Mouse (Mus musculus) spleen, postnatal 36 days (tissue): Measurements from ENCODE around the gene Ablim2.

ENCODE experiments used
- DNase-seq, 2 experiments: peaks; one replicate each; pipeline ENCODE4 v3.0.0; 2022; ENCODE audit warnings: low spot score in 2 of 2, mixed read lengths in 1 of 2

Ablim2 gene

DNA sequence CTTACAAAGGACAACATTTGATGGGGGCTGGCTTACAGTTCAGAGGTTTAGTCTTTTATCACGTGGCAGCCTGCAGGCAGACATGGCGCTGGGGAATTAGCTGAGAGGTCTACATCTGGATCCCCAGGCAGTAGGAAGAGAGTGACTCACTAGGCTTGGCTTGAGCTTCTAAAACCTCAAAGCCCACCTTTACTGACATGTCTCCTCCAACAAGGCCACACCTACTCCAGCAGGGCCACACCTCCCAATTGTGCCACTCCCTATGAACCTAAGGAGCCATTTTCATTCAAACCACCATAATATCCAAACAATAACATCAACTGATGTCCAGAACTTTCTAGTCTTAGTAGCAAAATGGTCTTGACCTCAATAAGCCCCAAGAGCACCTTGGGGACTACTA is 12.6 kb downstream of the Ablim2 start:
- DNase-seq = no peak

DNA sequence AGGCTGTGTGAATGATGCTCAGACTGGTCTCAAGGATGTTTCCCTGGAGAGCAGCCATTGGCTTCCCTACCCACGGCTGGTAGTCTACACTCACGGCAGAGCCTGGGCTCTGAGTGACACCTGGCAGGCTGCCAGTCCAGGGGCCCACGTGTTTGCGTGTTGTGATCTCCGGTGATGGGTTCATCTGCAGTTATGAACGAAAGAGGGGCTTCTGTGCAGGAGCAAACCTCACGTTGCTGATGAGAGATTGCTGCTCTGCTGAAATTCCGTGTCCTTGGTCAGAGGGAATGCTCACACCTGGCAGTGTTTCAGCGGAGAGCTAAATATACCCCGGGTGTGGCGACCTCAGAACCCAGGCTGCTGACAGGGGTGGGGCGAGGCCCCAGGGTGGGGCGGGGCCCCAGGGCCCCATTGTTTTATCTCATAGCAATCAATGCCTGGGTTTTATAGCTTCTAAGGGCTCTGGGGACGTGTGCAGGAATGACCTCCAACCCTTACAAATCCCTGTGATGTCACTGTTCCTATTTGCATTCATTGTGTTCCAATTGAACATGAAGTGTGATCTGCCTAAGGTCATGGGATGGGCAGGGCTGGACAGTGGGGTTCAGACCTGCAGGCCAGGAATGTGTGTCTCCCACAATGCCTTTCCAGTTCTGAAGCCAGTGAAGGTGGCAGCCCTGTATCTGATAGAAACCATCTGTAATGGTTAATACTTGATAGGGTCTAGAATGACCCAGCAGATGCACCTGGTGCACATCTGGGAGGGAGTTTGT is 13.4 kb downstream of the Ablim2 start:
- no peak for DNase-seq

DNA sequence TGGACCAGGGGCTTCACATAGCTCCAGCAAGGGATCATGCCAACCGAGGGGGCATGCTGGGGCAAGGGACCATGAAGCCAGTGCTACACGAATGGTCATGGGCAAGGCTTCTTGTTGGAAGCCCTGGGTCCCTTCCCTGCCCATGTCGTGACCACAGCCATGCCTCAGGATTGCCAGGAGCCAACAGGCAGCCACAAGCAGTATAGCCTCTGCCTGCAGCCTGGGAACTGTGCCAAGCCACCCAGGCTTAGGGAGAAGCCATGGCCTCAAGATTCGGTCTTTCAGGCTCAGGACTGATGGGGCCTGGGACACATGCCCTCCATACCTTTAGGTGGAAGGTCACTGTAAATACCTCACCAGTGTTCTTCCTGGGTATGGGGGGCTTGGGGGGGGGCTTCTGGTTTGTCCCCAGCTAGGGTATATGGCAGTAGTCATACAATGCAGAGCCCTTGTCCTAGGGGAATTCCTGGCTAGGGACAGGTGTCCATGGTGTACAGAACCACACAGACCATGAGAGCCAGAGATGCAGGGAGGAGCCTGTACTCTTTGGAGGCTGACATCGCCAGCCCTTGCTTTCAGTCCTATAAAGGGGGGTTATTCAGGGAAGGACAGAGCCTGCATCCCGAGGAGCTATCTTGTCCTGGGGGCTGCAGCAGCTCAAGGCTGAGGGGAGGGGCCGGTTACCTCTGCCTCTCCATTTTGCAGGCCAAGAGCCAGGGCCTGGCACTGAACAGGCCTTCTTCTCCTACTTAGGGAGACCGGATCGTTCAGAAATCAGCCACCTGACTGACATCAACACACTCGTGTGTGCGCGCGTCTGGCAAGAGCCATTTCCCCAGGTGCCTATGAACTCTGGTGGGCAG is 15.8 kb downstream of the Ablim2 start:
- no peak for DNase-seq

DNA sequence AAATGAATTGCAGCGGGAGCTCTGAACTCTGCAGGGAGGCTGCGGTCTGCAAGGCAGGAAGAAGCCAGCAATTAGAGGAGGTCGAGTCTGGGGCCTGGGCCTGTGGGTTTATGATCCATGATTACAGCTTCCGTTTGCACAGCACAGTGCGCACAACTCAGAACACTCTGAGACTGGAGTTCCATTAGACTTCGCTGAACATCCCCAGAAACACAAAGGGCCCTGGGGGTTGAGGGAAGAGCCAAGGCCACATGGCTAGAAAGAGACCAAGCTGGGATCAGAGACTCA is 16.4 kb downstream of the Ablim2 start:
- DNase-seq = no peak

DNA sequence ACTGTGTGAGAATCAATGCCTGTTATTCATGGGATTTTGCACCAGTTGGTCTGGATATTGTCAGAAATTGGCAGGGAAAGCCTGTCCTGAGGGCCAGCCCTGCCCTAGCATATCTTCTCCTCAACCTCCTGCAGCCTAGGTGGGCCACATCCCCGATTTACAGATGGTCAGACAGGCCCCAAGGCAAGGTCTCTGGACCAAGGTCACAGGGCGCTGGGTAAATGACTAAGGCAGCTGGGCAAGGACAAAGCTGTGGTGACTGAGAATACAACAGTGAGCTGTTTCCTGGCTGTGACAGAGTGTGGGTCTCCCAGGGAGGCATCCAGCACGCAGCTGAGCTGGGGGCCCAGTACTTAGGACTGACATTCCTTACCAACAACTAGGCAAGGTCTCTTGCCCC is 23.4 kb downstream of the Ablim2 start:
- no peak for DNase-seq

DNA sequence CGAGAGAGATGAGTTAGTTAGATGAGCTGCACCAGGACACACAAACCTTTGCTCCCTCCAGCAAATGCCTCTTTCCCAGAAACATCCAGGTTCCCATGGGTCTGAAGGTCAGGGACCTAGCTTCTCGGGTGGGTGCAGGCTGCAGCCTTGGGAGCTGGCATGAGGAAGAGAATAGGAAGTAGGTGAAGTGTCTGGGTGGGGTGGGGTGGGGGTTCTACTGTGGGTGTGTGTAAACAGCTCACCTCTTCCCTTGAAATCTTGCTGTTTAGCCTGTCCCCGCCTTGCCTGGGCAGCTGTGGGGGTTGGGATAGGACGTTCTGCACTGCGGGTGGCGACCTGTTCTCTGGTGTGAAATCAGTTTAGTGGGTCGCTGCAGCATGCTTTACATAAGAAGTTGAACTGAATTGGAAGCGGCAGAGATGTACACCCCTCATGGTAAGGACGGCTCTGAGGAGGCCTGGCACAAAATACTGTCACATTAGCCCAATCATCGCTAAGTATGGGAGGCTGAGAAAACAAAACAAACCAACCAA is 25.0 kb downstream of the Ablim2 start:
- DNase-seq = no peak

DNA sequence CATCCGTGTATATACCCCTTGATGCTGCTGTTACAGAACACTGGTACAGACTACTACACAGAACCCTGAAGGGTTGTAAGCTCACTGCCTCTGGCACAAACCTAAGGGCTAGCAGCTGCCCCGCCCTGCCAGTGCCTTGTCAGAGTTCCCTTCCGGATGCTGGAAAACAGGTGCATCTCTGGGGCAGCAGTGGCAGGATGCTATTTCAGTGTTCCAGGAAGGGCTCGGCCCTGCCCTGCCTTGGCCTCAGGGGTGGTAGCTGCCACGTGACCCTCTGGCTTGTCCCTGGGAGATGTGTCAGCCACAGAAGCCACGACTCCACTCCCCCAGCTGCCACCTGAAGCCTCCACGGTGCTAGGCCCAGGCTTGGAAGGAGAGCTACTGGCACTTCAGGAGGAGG is 28.2 kb downstream of the Ablim2 start:
- no peak for DNase-seq

DNA sequence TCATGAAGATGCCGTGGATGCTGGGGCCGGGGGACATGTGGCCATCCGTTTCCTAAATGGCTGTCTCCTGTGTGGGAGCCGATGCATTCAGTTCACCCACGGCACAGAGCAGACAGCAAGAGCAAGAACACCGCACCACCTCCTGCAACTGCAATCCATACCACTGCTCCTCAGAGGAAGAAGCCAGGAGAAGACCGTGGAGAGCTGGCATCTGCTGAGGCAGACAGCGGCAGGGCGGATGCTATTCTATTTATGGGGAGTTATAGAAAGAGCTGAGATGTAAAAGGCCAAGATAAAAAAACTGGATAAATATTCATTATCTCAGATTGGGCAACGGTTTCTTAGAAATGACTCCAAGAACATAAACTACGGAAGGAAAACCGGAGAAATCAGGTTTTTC is 30.2 kb downstream of the Ablim2 start:
- no peak for DNase-seq

DNA sequence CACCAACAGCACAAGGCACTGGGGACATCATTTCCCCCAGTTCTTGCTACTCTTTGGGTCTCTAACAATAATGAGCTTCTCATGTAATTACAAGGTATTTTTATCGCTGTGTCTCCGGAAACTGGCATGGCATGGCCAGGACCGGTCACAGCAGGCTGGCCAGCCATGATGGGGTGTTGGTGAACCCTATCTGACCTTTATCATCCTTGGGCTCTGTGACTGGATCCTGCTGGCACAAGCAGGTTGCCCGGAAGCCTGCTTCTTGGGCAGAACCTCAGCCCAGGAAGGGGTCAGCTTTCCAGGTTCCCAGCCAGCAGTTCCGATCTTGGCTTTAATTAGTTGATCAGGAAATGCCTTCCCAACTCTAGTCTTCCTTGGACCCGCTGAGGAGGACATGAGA is 31.0 kb downstream of the Ablim2 start:
- DNase-seq = no peak

DNA sequence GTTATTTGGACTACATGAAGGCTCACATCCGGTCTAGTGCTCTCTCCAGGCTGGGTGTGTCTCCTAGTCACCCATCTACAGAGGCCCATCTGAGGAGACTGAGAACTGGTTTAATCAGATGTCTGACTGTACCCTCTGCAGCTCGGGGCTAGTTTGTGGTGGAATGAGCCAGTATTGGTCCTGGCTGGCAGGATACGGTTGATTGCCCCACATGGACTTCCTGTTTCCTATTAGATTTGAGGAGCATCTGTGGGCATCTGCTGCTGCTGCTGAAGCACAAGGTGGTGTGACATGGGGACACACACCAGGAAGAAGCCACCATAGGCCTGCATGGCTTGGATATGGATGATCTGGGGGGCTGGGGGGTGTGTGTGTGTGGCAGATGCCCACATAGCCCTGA is 32.0 kb downstream of the Ablim2 start:
- DNase-seq = no peak

DNA sequence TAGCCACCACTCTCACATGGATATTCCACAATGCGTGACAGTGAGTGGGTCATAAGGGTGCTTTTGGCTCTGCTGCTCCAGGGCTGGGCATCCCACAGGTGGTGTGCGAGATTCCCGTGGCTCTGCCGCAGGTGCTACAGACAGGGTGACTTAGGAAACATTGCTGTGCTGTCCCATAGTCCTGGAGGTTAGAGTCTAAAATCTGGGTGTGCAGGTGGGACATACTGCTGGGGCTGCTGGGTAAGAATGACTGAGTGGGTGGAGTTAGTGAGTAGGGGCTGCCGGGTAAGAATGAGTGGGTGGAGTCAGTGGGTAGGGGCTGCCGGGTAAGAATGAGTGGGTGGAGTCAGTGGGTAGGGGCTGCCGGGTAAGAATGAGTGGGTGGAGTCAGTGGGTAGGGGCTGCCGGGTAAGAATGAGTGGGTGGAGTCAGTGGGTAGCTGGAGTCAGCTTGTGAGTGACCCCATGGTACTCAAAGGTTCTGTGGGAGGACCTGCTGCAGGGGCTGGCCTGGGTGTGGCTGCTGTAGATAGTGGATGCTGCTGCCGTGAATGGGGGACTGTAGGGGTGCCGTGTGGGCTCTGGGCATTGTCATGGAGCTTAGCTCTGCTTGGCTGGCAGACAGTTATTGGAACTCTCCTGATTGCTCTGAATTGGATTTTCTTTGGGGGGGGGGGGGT is 32.8 kb downstream of the Ablim2 start:
- DNase-seq = no peak

DNA sequence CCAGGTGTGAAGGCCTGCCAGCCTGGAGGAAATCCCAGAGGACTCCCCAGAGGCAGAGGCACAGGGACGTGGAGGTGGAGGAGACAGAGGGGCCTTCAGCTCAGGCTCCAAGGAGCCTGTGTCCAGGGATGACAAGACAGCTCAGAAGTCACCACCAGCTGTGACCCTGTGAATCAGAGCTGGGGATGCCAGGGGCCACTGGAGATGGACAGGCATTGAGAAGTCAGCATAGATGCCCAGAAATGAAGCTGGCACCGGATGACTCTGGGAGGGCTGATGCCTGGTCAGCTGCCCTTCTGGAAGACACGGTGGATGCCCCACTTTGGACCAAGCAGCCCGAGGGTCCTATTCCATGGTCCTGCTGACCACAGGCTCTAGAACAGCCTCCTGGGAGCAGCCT is 36.3 kb downstream of the Ablim2 start:
- DNase-seq = no peak

DNA sequence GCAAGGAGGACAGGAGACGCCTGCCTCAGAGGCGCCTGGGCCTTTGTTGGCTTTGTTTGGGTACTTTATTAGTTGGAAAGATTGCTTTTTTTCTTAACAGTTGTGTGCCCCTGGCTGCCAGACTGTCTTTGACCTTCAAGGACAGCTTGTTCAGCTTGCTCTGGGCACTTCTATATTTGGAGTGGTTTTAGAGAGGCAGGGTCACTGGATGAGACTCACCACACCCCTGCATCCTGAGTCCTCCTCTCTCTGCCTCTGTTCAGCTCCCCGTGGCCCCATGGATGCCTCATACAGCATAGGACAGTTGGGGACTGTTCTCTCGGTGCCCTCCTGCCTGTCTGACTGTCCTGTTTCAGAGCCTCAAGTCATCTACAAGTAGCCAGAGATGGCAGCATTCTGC is 37.3 kb downstream of the Ablim2 start:
- no peak for DNase-seq

DNA sequence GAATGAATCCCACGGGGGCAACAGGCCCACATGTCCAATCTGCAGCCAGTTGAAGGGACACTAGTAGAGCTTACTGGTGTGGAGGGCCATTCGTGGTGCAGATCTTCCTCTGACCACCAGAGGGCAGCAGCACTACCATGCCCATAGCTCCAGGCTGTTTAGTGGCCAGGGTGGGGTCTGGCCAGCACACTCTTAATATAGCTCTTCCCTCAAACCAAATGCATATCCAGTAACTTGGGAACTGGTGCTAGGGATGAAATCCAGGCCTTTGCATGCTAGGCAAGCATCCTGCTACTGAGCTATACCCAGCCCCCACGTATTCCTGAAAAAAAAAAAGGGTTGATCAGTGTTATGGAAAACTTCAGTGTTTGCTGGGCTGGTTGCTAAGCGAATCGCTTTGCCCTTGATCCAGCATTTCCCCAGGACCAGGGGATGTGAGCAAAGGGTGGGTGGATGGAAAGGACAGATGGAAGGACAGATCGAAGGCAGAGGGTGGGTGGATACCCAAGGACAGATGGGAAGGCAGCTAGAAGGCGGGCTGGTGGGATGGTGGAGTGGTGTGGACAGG is 37.9 kb downstream of the Ablim2 start:
- DNase-seq = peak; percentile 6 to 12

DNA sequence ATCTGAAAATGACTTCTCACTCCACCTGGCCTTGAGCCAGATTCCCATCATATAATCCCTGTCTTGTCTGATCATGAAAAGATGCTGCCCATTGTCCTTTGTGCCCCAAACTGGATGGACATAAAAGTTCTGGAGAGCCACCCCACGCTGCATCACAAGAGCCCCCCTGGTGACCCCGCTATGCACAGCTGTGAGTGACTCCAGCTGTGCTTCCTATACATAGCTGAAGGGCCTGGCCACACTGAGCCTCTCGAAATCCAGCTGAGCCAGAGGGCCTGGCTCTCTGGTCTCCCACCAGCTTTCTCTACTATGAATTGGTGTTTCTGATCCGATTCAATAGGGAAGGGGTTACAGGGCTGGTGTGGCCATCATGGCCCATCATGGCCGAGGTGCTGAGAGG is 38.5 kb downstream of the Ablim2 start:
- DNase-seq = no peak

DNA sequence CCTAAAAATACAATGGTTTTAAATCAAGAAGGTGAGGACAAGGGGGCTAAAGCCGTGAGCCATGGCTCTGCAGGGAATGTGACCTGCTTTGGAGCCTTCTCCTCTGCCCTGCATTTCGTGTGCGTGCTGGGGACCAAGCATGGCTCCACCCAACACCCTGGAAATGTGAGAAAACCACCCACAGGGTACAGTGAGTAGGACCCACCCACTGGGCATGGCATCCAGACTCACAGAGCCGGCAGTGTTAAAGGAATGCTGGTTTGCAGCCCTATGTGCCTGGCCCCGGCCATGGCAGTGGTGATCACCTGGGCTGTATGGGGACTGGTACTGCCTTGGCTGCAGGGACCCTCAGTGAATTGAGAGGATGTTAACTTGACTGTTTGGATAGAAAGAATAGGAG is 41.4 kb downstream of the Ablim2 start:
- no peak for DNase-seq

DNA sequence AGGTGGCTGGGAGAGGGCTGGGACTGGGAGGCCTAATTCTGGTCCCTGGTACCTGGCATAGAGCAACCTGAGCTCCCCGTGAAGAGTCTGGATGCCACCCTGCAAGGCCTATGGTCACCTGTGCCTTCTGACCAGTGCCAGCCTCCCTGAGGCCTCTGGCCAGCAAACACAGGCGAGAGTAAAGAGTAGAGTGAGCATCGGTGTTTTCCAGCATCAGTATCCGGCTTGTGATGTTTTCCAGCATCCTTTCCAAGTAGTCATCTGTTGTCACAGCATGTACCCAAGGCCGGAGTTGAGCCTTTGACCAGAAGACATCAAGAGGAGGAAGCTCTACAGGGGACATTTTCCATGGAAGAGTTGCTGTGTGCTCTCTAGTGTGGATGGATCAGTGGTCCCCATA is 45.7 kb downstream of the Ablim2 start:
- DNase-seq = no peak

DNA sequence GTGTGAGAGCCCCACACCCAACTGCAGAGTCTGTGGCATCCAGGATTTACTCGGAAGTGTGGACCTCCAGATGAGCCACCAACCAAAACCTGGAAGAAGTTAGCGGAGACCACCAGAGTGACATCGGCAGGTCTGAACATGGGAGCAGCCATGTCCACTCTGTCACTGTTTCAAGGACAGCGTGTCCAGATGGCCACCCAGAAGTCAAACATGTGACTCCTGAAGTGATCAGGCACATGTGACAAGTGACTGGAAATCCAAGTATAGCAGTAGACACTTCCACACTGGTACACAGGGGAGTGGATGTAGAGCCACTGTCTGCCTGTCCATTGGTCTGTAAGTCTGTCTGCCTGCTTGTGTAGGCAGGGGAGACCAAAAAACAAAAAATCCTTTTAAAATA is 47.0 kb downstream of the Ablim2 start:
- no peak for DNase-seq

DNA sequence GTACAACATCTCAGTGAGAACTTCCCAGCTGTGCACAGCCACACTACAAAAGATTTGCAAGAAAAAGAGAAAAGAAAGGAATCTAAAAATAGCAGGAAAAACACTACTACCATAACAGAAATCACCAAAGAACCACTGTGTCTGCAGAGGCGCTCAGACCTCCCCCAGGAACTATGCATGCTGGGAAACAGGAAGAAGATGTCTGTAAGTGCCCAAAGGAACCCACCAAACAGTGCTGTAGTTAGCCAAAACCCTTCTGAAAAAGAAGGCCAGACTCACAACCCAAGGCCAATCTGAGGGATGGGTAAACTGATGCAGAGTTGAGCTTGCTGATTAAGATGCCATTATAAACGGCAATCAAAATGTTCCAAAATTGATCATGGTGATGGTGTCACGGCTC is 47.5 kb downstream of the Ablim2 start:
- DNase-seq = no peak

DNA sequence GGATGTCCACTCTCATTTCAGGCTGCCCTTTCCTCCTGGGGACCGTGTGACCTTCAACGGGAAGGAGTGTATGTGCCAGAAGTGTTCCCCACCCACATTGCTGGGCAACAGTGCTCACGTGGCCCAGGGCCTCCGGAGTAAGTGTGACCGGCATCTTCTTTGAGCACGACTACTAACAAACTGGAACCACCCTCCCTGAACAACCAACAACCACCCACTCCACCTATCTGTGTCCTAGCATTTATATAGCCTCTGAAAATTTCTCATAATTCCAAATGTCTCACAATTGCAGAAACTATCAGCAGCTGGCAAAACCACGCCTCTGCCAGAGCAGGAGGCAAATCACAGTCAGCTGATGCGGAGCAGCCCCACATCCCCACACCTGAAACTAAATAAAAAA is 49.3 kb downstream of the Ablim2 start:
- DNase-seq = no peak

DNA sequence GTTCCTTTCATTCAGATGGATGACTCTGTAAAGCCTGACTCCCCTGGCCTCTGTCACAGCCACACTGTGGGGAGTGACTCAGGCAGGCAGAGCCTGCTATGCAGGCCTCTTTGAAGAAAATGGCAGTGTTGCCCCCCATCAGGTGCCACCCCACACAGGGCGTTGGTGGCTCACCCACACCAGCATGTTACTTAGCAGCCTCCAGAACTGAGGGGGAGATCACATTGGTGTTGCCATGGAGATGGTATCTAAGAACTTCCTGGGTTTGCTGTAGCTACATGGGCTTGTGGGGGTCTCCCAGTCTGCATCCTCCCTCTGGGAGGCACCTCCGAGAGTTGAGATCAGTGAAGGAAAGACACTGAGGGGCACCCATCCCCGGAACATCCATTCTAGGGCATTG is 52.8 kb downstream of the Ablim2 start:
- no peak for DNase-seq

DNA sequence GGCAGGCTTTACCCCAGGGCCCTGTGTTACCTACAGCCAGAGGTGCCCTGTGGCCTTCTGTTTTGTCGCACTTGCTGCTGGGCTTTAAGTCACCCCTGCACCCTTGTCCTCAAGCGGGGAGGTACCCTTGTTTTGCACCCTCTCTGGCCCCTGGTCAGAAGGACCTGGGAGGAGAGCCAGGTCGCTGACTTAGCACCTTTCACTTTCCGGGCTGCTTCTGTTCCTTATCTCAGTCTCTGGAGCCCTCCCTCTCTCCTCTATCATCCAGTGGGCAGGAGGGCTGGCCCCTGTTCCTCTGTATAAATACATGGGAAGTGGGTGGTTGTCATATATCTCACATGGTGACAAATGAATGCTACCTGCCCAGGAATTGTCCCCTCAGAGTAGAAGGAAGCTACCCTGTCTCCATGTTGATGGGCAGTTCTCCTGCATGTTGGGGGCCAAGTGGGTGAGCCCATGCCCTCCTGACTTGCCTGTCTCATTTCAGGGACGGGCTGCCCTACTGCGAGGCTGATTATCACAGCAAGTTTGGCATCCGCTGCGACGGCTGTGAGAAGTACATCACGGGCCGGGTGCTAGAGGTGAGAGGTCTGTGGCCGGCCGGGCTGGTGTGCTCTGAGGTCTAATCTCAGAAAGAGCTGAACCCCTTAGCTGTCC is 54.1 kb downstream of the Ablim2 start:
- DNase-seq = no peak
